Mouse (Mus musculus) MEL (cell line): ENCODE results near the gene AI837181.
A peak's percentile ranks its signal among the peaks of the same experiment; 100 is the strongest.

ENCODE experiments used
- CTCF ChIP-seq, 3 experiments: IDR thresholded peaks in 2 of 3; conservative IDR thresholded peaks in 1 of 3; 2 replicates each; pipeline ENCODE4 v1.5.1; 2011 to 2012; ENCODE audit warnings: low read length in 3 of 3, low read depth in 2 of 3, mild to moderate bottlenecking in 2 of 3, improper control_type of control experiment in 1 of 3, inconsistent platforms in 1 of 3, mixed read lengths in 1 of 3, moderate library complexity in 1 of 3; ENCODE audit not compliant: control insufficient read depth in 1 of 3, insufficient read depth in 1 of 3, poor library complexity in 1 of 3, severe bottlenecking in 1 of 3
- EP300 ChIP-seq, 2 experiments: IDR thresholded peaks; 2 replicates each; pipeline ENCODE4 v1.6.1; 2011; ENCODE audit warnings: improper control_type of control experiment in 2 of 2, low read length in 2 of 2, low read depth in 1 of 2, mild to moderate bottlenecking in 1 of 2
- GATA1 ChIP-seq: IDR thresholded peaks from 2 replicates; pipeline ENCODE4 v1.6.1; 2011; ENCODE audit warnings: low read depth, low read length, improper control_type of control experiment
- JUND ChIP-seq: IDR thresholded peaks from 2 replicates; pipeline ENCODE4 v1.6.1; 2011; ENCODE audit warnings: low read depth, mild to moderate bottlenecking, improper control_type of control experiment, low read length

GRCm38 (mm10) chr19:5432992-5433852 is 8.3 kb downstream of the AI837181 start:
- peak; percentile 30 to 70 (median 49); a peak in 5 of 6 replicates for TF ChIP-seq CTCF (IDR thresholded peaks at IDR 0.05 in 2 of 3, conservative IDR thresholded peaks at IDR 0.05 in 1 of 3; ENCODE audit: control insufficient read depth in 1 of 3, insufficient read depth in 1 of 3, low read depth in 2 of 3, low read length in 3 of 3, poor library complexity in 1 of 3, severe bottlenecking in 1 of 3)
- no peak for TF ChIP-seq GATA1
- TF ChIP-seq EP300 (IDR thresholded peaks at IDR 0.05; ENCODE audit: low read depth in 1 of 2, low read length in 2 of 2): peak in 1 of 2 experiments; percentile 20; a peak in 1 of 4 replicates
- no peak; the same call in 1 of the 2 replicates for TF ChIP-seq JUND
